Mouse (Mus musculus) limb, embryonic 11.5 days (tissue): ENCODE measurements at regions not wholly inside any gene's neighbourhood (a gene's known extent, or its start where the extent isn't known, plus 50 kb on each side); places are given as distances from the start of the nearest gene placed in this dataset.

Experiments
- ATAC-seq: fragments of 200-750 bp; cut with Nextera tagmentation; 2 replicates; pipeline ENCODE4 v1.8.0; 2017; ENCODE audit warnings: low read depth; ENCODE audit not compliant: insufficient number of reproducible peaks, low FRiP score, low TSS enrichment
- DNase-seq: peaks from one replicate; pipeline ENCODE4 v3.0.0-alpha.2; 2015; ENCODE audit warnings: low spot score
- H3K27ac ChIP-seq: fragments of 300-500 bp; sonication (generic); replicated peaks from 2 replicates; pipeline ENCODE4 v1.5.1; 2014; ENCODE audit warnings: low read depth, mild to moderate bottlenecking, low read length
- H3K27me3 ChIP-seq: fragments of 300-500 bp; sonication (generic); 2 replicates; pipeline ENCODE4 v1.6.1; 2014; ENCODE audit warnings: mild to moderate bottlenecking, low read length, mixed read lengths; ENCODE audit not compliant: control insufficient read depth, insufficient read depth
- H3K36me3 ChIP-seq: fragments of 300-500 bp; sonication (generic); 2 replicates; pipeline ENCODE4 v1.6.1; 2014; ENCODE audit warnings: mild to moderate bottlenecking, low read length, moderate library complexity, mixed read lengths; ENCODE audit not compliant: control insufficient read depth, insufficient read depth
- H3K4me1 ChIP-seq: fragments of 300-500 bp; sonication (generic); 2 replicates; pipeline ENCODE4 v1.6.1; 2014; ENCODE audit warnings: low read length, mixed read lengths; ENCODE audit not compliant: control insufficient read depth, insufficient read depth
- H3K4me2 ChIP-seq: fragments of 300-500 bp; sonication (generic); 2 replicates; pipeline ENCODE4 v1.6.1; 2014; ENCODE audit warnings: low read depth, mild to moderate bottlenecking, moderate library complexity; ENCODE audit not compliant: severe bottlenecking
- H3K4me3 ChIP-seq: fragments of 300-500 bp; sonication (generic); 2 replicates; pipeline ENCODE4 v1.5.1; 2014; ENCODE audit warnings: low read depth, low read length
- H3K9ac ChIP-seq: fragments of 300-500 bp; sonication (generic); 2 replicates; pipeline ENCODE4 v1.6.1; 2014; ENCODE audit warnings: mild to moderate bottlenecking, low read length
- H3K9me3 ChIP-seq: fragments of 300-500 bp; sonication (generic); 2 replicates; pipeline ENCODE4 v1.6.1; 2016; ENCODE audit warnings: low read length; ENCODE audit not compliant: control insufficient read depth
- WGBS: fragments of 180-500 bp; shearing (Covaris S2); extraction: QIAGEN DNeasy Blood & Tissue Kit; methylation state at CpG from one replicate; pipeline ENCODE4 v1.1.7; 2014; 5-methylcytosine and 5-hydroxymethylcytosine counted together

DNA sequence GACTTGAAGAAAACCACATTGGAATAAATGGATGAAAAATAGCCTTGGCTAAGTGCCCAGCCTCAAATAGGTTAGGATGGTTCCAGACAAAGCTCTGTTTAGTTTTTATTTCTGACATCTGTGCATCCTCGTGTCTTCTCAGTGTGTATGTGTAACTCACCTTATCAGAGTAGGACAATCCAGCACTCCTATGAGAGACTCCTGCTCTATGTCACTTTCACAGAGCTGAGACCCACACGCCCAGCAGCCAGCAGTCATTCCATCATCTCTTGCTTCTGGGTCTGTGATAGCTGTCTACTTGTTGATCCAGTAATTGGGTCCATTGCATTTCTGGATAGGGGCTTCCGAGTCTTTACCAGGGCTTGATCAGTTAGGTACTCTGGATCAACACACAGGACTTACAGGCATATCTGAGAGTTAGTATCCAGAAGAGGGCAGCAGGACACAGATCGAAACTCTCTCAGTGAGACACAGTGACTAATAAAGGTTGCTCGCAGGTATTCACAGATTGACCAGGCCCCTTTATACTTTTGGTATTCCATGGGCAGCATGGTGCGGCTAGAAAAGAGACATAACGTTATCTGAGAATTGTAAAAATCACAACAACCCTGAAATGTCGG is 286.3 kb upstream of the Fam92a start:
- no peaks in the 10 kb centered on the region for H3K36me3 ChIP-seq
- no peak overlapping the region for H3K9ac ChIP-seq
- no peak for DNase-seq
- no peak for ATAC-seq
- no peaks in the 10 kb centered on the region for H3K27me3 ChIP-seq
- WGBS, result 77% methylated on average over 8 of the region's 8 CpGs
- H3K27ac ChIP-seq, result no peak overlapping the region
- no peak overlapping the region for H3K4me2 ChIP-seq
- H3K4me1 ChIP-seq, result no peaks in the 10 kb centered on the region
- H3K4me3 ChIP-seq, result no peak overlapping the region
- no peaks in the 10 kb centered on the region for H3K9me3 ChIP-seq

- no peak overlapping the region for H3K9ac ChIP-seq
- H3K27me3 ChIP-seq, result no peaks in the 10 kb centered on the region
- no peaks in the 10 kb centered on the region for H3K36me3 ChIP-seq
- no peak overlapping the region for H3K4me2 ChIP-seq
- DNase-seq, result no peak
- no peaks in the 10 kb centered on the region for H3K9me3 ChIP-seq
- ATAC-seq, result no peak
- H3K4me3 ChIP-seq, result no peak overlapping the region
- 91% methylated on average over 2 of the region's 2 CpGs for WGBS
- no peak overlapping the region for H3K27ac ChIP-seq
- H3K4me1 ChIP-seq, result no peaks in the 10 kb centered on the region
Observed at GRCm38 (mm10) chr4:12452086-12452485, 280.3 kb upstream of the Fam92a start.

DNA sequence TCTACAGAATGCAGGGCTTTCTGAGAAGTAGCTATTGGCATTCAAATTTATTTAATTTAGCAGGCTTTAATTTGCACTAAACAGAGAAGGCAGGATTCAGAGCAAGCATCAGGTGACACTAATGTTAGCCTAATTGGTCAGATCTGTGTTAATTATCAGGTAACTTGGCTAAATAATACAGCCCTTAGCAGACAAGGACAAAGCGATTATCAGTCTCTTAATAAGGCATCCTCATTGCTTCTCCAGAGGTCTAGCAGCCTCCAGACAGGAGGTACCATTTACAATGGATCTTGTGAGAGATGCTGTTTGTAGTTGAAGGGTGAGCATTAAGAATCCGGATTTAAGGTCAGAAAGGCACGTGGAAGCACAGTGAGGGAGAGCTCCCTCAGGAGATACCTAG is 253.7 kb upstream of the Fam92a start:
- Histone ChIP-seq H3K4me3 (no peak overlapping the region), H3K27me3 (no peaks in the 10 kb centered on the region), H3K9ac (no peak overlapping the region), H3K4me1 (no peaks in the 10 kb centered on the region), H3K27ac (no peak overlapping the region), H3K36me3 (no peaks in the 10 kb centered on the region), H3K4me2 (no peak overlapping the region), H3K9me3 (no peaks in the 10 kb centered on the region)
- no peak for DNase-seq
- 49% methylated on average over 3 of the region's 3 CpGs for WGBS
- ATAC-seq, result no peak

DNA sequence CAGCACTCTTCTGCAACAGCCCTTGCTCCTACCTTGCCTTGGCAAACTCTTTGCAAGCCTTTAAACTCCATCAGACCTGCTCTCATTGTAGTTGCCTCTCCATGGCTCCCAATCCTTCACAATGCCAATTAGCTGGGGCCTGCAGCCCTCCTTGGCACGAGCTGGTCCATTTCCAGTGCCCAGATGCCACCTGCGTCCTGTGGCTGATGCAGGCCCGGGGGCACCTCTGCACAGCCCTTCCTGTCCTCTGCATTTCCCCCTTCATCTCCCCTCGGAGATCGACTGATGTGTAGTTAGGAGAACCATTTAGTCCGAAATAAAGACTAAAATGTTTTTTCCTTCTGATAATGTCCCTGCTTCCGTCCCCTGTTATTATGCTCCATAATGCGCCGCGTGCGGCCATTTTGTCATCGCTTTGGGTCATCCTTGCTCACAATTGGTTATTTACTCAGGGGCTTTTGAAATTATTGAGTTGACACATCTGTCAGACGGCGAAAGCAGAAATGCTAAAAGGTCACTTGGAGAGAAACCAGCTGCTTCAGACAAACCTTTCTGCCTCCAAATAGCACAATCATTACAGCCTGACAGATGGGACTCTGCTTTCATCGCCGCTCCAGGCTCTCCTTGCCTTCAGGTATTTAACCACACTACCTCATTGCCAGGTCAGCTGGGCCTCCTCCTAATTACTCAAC is 250.0 kb upstream of the Fam92a start:
- 88% methylated on average over 16 of the region's 16 CpGs for WGBS
- no peak for DNase-seq
- no peak overlapping the region for H3K9ac ChIP-seq

DNA sequence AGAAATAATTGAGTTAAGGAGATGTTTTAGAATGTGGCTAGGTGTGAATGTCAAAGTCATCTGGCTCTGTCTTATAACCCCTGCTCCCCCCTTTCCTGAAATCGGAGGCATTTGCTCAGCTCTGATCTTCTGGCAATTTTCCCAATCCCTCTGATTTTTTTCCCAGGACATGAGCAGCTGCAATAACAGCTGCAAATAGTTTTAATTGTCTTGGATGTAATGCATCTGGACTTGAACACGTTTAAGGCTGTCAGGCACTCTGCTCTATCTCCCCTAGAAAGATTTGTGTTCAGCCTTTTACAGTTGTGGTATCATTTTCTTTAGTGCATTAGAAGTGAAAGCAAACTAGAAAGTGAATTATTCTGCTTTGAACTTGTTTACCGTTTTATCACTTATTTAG is 246.3 kb upstream of the Fam92a start:
- DNase-seq (no peak), ATAC-seq (no peak)
- no peaks in the 10 kb centered on the region for H3K27me3 ChIP-seq
- H3K27ac ChIP-seq, result no peak overlapping the region
- H3K4me2 ChIP-seq, result no peak overlapping the region
- H3K9me3 ChIP-seq, result no peaks in the 10 kb centered on the region
- H3K4me3 ChIP-seq, result no peak overlapping the region
- H3K36me3 ChIP-seq, result no peaks in the 10 kb centered on the region
- no peak overlapping the region for H3K9ac ChIP-seq
- 43% methylated on average over 3 of the region's 3 CpGs for WGBS
- no peaks in the 10 kb centered on the region for H3K4me1 ChIP-seq

More for the DNA sequence above, 250.0 kb upstream of the Fam92a start:
- no peaks in the 10 kb centered on the region for H3K9me3 ChIP-seq
- no peak overlapping the region for H3K4me3 ChIP-seq
- no peaks in the 10 kb centered on the region for H3K27me3 ChIP-seq
- no peaks in the 10 kb centered on the region for H3K4me1 ChIP-seq
- H3K36me3 ChIP-seq, result no peaks in the 10 kb centered on the region
- no peak overlapping the region for H3K4me2 ChIP-seq
- ATAC-seq, result no peak
- no peak overlapping the region for H3K27ac ChIP-seq

DNA sequence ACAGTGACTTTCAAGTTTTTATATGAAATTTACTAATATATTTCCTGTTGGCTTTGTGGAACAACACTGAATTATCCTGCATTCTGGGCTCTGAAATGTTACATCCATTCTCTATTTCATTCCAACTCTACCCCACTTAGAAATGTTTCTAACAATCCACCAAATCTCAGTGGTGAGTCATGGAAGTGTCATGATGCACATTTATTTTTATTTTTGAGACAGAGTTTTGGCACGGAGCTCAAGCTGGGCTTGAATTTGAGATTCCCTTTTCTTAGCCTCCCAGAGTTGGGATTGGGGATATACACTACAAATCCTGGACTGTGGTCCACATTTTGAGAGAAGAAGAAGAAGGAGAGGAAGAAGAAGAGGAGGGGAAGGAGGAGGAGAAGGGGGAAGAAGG is 223.5 kb upstream of the Fam92a start:
- no peak overlapping the region for H3K9ac ChIP-seq
- H3K4me3 ChIP-seq, result no peak overlapping the region
- no peaks in the 10 kb centered on the region for H3K9me3 ChIP-seq
- no peak overlapping the region for H3K4me2 ChIP-seq
- ATAC-seq (no peak), DNase-seq (no peak)
- H3K27me3 ChIP-seq, result no peaks in the 10 kb centered on the region
- 80% methylated on average over 1 of the region's 1 CpGs for WGBS
- no peaks in the 10 kb centered on the region for H3K4me1 ChIP-seq
- H3K36me3 ChIP-seq, result no peaks in the 10 kb centered on the region
- H3K27ac ChIP-seq, result no peak overlapping the region

- Histone ChIP-seq H3K4me1 (no peaks in the 10 kb centered on the region), H3K36me3 (no peaks in the 10 kb centered on the region), H3K4me2 (no peak overlapping the region), H3K9ac (no peak overlapping the region), H3K27me3 (no peaks in the 10 kb centered on the region), H3K9me3 (no peaks in the 10 kb centered on the region), H3K4me3 (no peak overlapping the region), H3K27ac (no peak overlapping the region)
- ATAC-seq (no peak), DNase-seq (no peak)
- 87% methylated on average over 5 of the region's 5 CpGs for WGBS
Observed at GRCm38 (mm10) chr4:12376797-12377570, 205.2 kb upstream of the Fam92a start.

GRCm38 (mm10) chr4:12369551-12369950 is 197.7 kb upstream of the Fam92a start:
- H3K9me3 ChIP-seq, result no peaks in the 10 kb centered on the region
- ATAC-seq (no peak), DNase-seq (no peak)
- H3K9ac ChIP-seq, result no peak overlapping the region
- WGBS, result 73% methylated on average over 2 of the region's 2 CpGs
- H3K27me3 ChIP-seq, result no peaks in the 10 kb centered on the region
- no peak overlapping the region for H3K4me3 ChIP-seq
- no peak overlapping the region for H3K27ac ChIP-seq
- H3K4me2 ChIP-seq, result no peak overlapping the region
- no peaks in the 10 kb centered on the region for H3K36me3 ChIP-seq
- H3K4me1 ChIP-seq, result no peaks in the 10 kb centered on the region
